Mouse (Mus musculus): Measurements from ENCODE around the gene Tmem25. TPM values are rescaled to one million over a fixed set of nuclear protein-coding genes. Genes with fewer than 3 reads are reported as not detected.

The Tmem25 gene
- total and polyA plus RNA-seq, 3 experiments: 0.12 to 0.67 TPM; not detected in 1

DNA sequence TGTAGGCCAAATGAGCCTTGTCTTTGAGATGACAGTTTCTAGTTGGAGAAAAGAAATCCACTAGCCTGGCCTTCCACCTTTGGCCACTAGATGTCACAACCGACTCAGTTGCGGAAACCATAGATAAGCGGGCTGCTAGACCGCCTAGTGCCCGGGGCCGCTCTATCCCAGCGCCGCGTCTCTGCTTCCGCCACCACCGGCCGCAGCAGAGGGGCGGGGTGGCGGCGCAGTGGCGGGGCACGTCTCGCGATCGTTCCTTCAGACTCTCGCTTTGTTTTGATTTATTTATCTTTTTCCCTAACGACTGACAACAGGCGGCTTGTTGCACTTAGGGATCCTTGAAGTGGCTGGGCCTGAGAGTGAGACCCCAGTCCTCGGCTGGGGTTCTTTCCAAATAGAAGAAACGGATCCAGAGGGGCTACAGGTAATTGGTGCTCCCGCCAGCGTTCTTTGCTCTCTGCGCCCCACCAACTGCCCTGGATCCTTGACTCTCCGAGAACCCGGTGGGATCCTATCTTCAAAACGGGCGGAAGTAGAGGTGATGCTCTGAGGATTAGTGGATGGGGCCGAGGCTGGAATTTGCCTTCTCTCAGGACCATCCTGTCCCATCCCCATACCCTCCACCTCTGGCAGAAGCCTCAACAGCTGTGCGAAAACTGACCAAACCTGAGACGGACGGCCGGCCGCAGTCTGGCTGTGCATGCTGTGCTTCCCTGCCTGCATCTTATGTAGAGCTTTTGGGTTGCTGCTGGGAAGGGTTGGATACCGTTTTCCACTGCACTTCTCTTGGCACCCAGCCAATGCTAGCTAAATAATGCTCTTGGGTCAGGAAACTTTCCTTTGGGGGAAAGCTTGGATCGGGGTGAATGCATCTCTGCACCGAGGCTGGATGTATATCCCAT lies 26.1 kb downstream of the Tmem25 start (continued):
- TF ChIP-seq POLR2AphosphoS5 (IDR thresholded peaks at IDR 0.05; ENCODE audit: borderline replicate concordance, low read depth, low read length) (no peak), NRF1 (IDR thresholded peaks at IDR 0.05; ENCODE audit: insufficient read depth, low read depth, low read length, poor library complexity, severe bottlenecking) (peak; percentile 52; the same call in 1 of the 2 replicates), RAD21 (IDR thresholded peaks at IDR 0.05; ENCODE audit: low read depth, low read length) (peak; percentile 25), CHD1 (IDR thresholded peaks at IDR 0.05; ENCODE audit: low read depth, low read length) (0 out of 2 replicates have a peak, but pooled peaks have one; percentile 40)

DNA sequence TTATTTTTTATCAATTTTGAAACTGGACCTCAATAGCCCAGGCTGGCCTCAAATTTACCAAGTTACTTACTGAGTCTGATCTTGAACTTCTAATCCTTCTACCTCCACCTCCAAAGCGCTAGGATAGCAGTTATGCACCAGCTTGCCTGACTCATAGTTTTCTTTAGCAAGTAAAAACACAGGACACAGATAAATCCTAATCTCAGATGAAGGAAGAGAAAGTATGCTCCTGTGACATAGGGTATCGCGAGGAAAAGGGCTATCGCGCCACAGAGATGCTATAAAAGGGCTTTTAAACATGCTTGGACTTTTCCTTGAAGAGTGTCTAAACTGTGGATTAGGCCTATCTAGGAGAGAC lies 26.7 kb downstream of the Tmem25 start:
- no peaks in the 10 kb centered on the region for H3K9me3 ChIP-seq (replicated peaks; ENCODE audit: insufficient read depth, low read length)
- peak overlapping the region; percentile 48 to 59 for H3K4me3 ChIP-seq (ENCODE audit: control insufficient read depth in 1 of 2, insufficient read depth in 1 of 2, low read depth in 2 of 2, low read length in 2 of 2)
- TF ChIP-seq CHD1 (IDR thresholded peaks at IDR 0.05; ENCODE audit: low read depth, low read length) (0 out of 2 replicates have a peak, but pooled peaks have one; percentile 68), CTCF (IDR thresholded peaks at IDR 0.05 in 2 of 3, conservative IDR thresholded peaks at IDR 0.05 in 1 of 3; ENCODE audit: control insufficient read depth in 1 of 3, insufficient read depth in 1 of 3, low read depth in 2 of 3, low read length in 3 of 3, poor library complexity in 1 of 3, severe bottlenecking in 1 of 3) (no peak), GATA1 (IDR thresholded peaks at IDR 0.05; ENCODE audit: low read depth, low read length) (0 out of 2 replicates have a peak, but pooled peaks have one; percentile 2), EP300 (IDR thresholded peaks at IDR 0.05; ENCODE audit: low read depth in 1 of 2, low read length in 2 of 2) (0 out of 4 replicates have a peak, but pooled peaks of 1 of the 2 experiments have one; percentile 22), GABPA (IDR thresholded peaks at IDR 0.05; ENCODE audit: low read depth, low read length) (no peak), MYC (IDR thresholded peaks at IDR 0.05; ENCODE audit: low read depth, low read length) (no peak), ZNF384 (IDR thresholded peaks at IDR 0.05; ENCODE audit: low read depth, low read length) (no peak), BHLHE40 (IDR thresholded peaks at IDR 0.05; ENCODE audit: borderline replicate concordance, low read depth, low read length) (no peak), NELFE (IDR thresholded peaks at IDR 0.05; ENCODE audit: low read depth, low read length) (no peak)
- peak overlapping the region; percentile 98 for H3K27ac ChIP-seq (ENCODE audit: control insufficient read depth, low read depth, low read length)
- H3K36me3 ChIP-seq (ENCODE audit: control insufficient read depth in 1 of 2, insufficient read depth in 2 of 2, low read length in 2 of 2): peaks cover 0 to 9% of the 10 kb centered on the region in 2 experiments; a peak in 2 of 4 replicates
- H3K79me2 ChIP-seq (ENCODE audit: control insufficient read depth, insufficient read depth, low read length, poor library complexity): peaks cover 5% of the 10 kb centered on the region
- H3K4me1 ChIP-seq (ENCODE audit: control insufficient read depth in 1 of 2, insufficient read depth in 2 of 2, low read length in 2 of 2): peaks cover 0 to 8% of the 10 kb centered on the region in 2 experiments; a peak in 1 of 4 replicates
- H3K27me3 ChIP-seq (ENCODE audit: control insufficient read depth in 1 of 2, insufficient read depth in 2 of 2, low read length in 2 of 2): no peaks in the 10 kb centered on the region
- H3K9ac ChIP-seq (ENCODE audit: control insufficient read depth, low read depth, low read length, poor library complexity, severe bottlenecking): peak overlapping the region; percentile 68
- DNase-seq (ENCODE audit: low read depth, low spot score): no peak

DNA sequence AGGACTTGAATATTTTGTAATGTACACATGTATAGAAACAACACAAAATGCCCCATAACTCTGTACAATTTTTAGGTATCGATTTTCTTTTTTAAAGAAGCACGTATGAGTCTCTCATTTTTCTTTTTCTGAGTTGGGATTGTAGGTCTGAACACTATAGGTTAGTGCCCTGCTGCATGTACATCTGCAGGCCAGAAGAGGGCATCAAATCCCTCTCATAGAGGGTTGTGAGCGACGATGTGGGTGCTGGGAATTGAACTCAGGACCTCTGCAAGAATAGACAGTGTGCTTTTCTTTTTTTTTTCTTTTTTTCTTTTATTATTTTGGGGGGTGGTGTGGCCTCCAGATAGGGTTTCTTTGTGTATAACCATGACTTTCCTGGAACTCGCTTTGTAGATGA lies 27.7 kb downstream of the Tmem25 start:
- peak; percentile 36 for TF ChIP-seq SMC3 (IDR thresholded peaks at IDR 0.05; ENCODE audit: low read depth, low read length)
- TF ChIP-seq MAZ (IDR thresholded peaks at IDR 0.05; ENCODE audit: low read depth, low read length): no peak
- TF ChIP-seq CTCF (IDR thresholded peaks at IDR 0.05 in 2 of 3, conservative IDR thresholded peaks at IDR 0.05 in 1 of 3; ENCODE audit: control insufficient read depth in 1 of 3, insufficient read depth in 1 of 3, low read depth in 2 of 3, low read length in 3 of 3, poor library complexity in 1 of 3, severe bottlenecking in 1 of 3): peak; percentile 15 to 46 (median 42); a peak in 4 of 6 replicates
- no peak for TF ChIP-seq HCFC1 (IDR thresholded peaks at IDR 0.05; ENCODE audit: low read depth, low read length)
- no peak for TF ChIP-seq RCOR1 (IDR thresholded peaks at IDR 0.05; ENCODE audit: low read depth, low read length)
- peak; percentile 32 for TF ChIP-seq RAD21 (IDR thresholded peaks at IDR 0.05; ENCODE audit: low read depth, low read length)
- peak overlapping the region; percentile 41; the same call in 1 of the 2 replicates for H3K9ac ChIP-seq (ENCODE audit: control insufficient read depth, low read depth, low read length, poor library complexity, severe bottlenecking)
- peak overlapping the region in 1 of 2 experiments; percentile 18; a peak in 1 of 4 replicates for H3K4me3 ChIP-seq (ENCODE audit: control insufficient read depth in 1 of 2, insufficient read depth in 1 of 2, low read depth in 2 of 2, low read length in 2 of 2)
- peak; percentile 69 for DNase-seq (ENCODE audit: low read depth, low spot score)
- H3K4me1 ChIP-seq (ENCODE audit: control insufficient read depth in 1 of 2, insufficient read depth in 2 of 2, low read length in 2 of 2): peaks cover 0 to 8% of the 10 kb centered on the region in 2 experiments; a peak in 2 of 4 replicates
- H3K79me2 ChIP-seq (ENCODE audit: control insufficient read depth, insufficient read depth, low read length, poor library complexity): peaks cover 11% of the 10 kb centered on the region
- peak overlapping the region; percentile 86 for H3K27ac ChIP-seq (ENCODE audit: control insufficient read depth, low read depth, low read length)
- H3K36me3 ChIP-seq (ENCODE audit: control insufficient read depth in 1 of 2, insufficient read depth in 2 of 2, low read length in 2 of 2): peaks cover 0 to 11% of the 10 kb centered on the region in 2 experiments; a peak in 2 of 4 replicates
- H3K9me3 ChIP-seq (replicated peaks; ENCODE audit: insufficient read depth, low read length): no peaks in the 10 kb centered on the region
- H3K27me3 ChIP-seq (ENCODE audit: control insufficient read depth in 1 of 2, insufficient read depth in 2 of 2, low read length in 2 of 2): no peaks in the 10 kb centered on the region

All from MEL (cell line).